Mouse (Mus musculus): Measurements from ENCODE around the gene Csf1.

DNA sequence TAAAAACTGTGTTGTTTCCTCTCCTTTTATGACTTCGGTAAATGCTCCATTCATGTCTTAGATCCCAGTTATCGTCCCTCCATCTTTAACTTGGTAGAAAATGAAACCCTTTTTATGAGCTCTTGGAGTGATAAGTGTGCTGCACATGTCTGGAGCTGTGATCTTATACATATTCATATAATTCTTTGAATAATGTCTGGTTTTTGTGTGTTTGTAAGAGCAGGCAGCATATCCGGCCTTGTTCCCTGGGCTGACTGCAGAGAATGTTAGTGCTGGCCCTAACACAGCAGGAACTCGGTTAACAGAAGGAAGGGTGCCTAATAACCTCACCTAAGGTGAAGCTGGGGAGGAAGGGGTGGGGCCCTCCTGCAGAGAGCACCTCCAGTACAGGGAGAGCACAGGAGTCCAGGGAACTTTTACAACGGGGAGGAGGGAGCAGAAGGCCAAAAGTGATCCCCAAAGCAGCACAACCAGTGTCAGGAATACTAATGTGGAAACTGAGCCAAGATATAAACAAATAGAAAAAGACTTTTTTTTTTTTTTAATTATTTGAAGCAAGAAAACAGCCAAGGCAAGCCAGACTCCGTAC lies 47.2 kb upstream of the Csf1 start:
- TF ChIP-seq EP300 (optimal IDR thresholded peaks at IDR 0.05) (no peak), CTCF (IDR thresholded peaks at IDR 0.05; ENCODE audit: low read depth) (no peak)
